Mouse (Mus musculus): ENCODE results near the gene Skap1.

Gene Skap1

GRCm38 (mm10) chr11:96463986-96464715 is at the start of gene Skap1:
TSS of gene Skap1 (plus strand) at chr11:96464593.
- no peak for DNase-seq

GRCm38 (mm10) chr11:96421074-96421473 is 43.3 kb upstream of the Skap1 start:
- DNase-seq: no peak

- no peak for DNase-seq
Observed at GRCm38 (mm10) chr11:96421517-96422265, 42.7 kb upstream of the Skap1 start.

GRCm38 (mm10) chr11:96425193-96425592 is 39.2 kb upstream of the Skap1 start:
- no peak for DNase-seq

- no peak for DNase-seq
Observed at GRCm38 (mm10) chr11:96426191-96426590, 38.2 kb upstream of the Skap1 start.

GRCm38 (mm10) chr11:96426805-96427204 is 37.6 kb upstream of the Skap1 start:
- DNase-seq: no peak

GRCm38 (mm10) chr11:96429062-96429461 is 35.3 kb upstream of the Skap1 start:
- no peak for DNase-seq

GRCm38 (mm10) chr11:96429891-96430290 is 34.5 kb upstream of the Skap1 start:
- DNase-seq: no peak

GRCm38 (mm10) chr11:96431871-96432270 is 32.5 kb upstream of the Skap1 start:
- no peak for DNase-seq

GRCm38 (mm10) chr11:96434888-96435287 is 29.5 kb upstream of the Skap1 start:
- DNase-seq: no peak

- no peak for DNase-seq
Observed at GRCm38 (mm10) chr11:96436525-96436924, 27.9 kb upstream of the Skap1 start.

- peak; percentile 22 for DNase-seq
Observed at GRCm38 (mm10) chr11:96438787-96439186, 25.6 kb upstream of the Skap1 start.

GRCm38 (mm10) chr11:96441546-96442185 is 22.7 kb upstream of the Skap1 start:
- DNase-seq: no peak

- no peak for DNase-seq
Observed at GRCm38 (mm10) chr11:96442468-96442867, 21.9 kb upstream of the Skap1 start.

- DNase-seq: no peak
Observed at GRCm38 (mm10) chr11:96447931-96448330, 16.5 kb upstream of the Skap1 start.

GRCm38 (mm10) chr11:96455111-96455510 is 9.3 kb upstream of the Skap1 start:
- DNase-seq: no peak

- DNase-seq: no peak
Observed at GRCm38 (mm10) chr11:96455699-96456326, 8.6 kb upstream of the Skap1 start.

GRCm38 (mm10) chr11:96456508-96457305 is 7.7 kb upstream of the Skap1 start:
- no peak for DNase-seq

GRCm38 (mm10) chr11:96461766-96462165 is 2.6 kb upstream of the Skap1 start:
- no peak for DNase-seq

- no peak for DNase-seq
Observed at GRCm38 (mm10) chr11:96462191-96462752, 2.1 kb upstream of the Skap1 start.

- DNase-seq: no peak
Observed at GRCm38 (mm10) chr11:96464716-96465060, 295 bp downstream of the Skap1 start.

GRCm38 (mm10) chr11:96465426-96466056 is 1.1 kb downstream of the Skap1 start:
- no peak for DNase-seq

Data from cerebellum, adult 8-10 months (tissue).